In genomic region chr8:119269576-119269975, GRCm38 (mm10) we compare ENCODE assay signal across 28 mouse cellular contexts.
DNase-seq lines count a peak whose midpoint lies in the region; ATAC-seq and TF ChIP-seq lines count a peak whose summit lies in the region.
"Had no signal": no experiment of that assay in that cellular context is flagged by ENCODE, and none has a peak within 500 bp of the region (broad histone marks: within the 10 kb centered on the region; RNA-seq: fewer than 3 reads in every experiment).

No protein-coding gene starts in this region.

- TF ChIP-seq POLR2A in myocyte (IDR thresholded peaks at IDR 0.05; ENCODE audit: insufficient read length, low read depth), result no peak

- H3K27ac ChIP-seq in gastrocnemius, adult 2 months, result peak overlapping the region; percentile 84; the same call in 1 of the 2 replicates
- peak overlapping the region; percentile 52; the same call in 1 of the 2 replicates for H3K27ac ChIP-seq in neural tube, embryonic 13.5 days (replicated peaks)
- H3K27ac ChIP-seq in neural tube, embryonic 15.5 days (replicated peaks), result no peak overlapping the region
- H3K27ac ChIP-seq: embryonic facial prominence, embryonic 10.5 days; embryonic facial prominence, embryonic 13.5 days; forebrain, embryonic 12.5 days; heart, embryonic 15.5 days; hindbrain, embryonic 10.5 days; hindbrain, embryonic 13.5 days had no signal

- H3K36me3 ChIP-seq in neural tube, embryonic 13.5 days, result no peaks in the 10 kb centered on the region
- H3K36me3 ChIP-seq in neural tube, embryonic 15.5 days, result no peaks in the 10 kb centered on the region
- H3K36me3 ChIP-seq in myocyte (ENCODE audit: control insufficient read depth, insufficient read depth), result no peaks in the 10 kb centered on the region
- H3K36me3 ChIP-seq: embryonic facial prominence, embryonic 10.5 days; embryonic facial prominence, embryonic 13.5 days; forebrain, embryonic 12.5 days; heart, embryonic 12.5 days; heart, embryonic 15.5 days; hindbrain, embryonic 10.5 days; hindbrain, embryonic 13.5 days had no signal

- no peaks in the 10 kb centered on the region for H3K79me2 ChIP-seq in myocyte (ENCODE audit: control insufficient read depth, insufficient read depth)

- H3K27me3 ChIP-seq in neural tube, embryonic 13.5 days, result no peaks in the 10 kb centered on the region
- H3K27me3 ChIP-seq in neural tube, embryonic 15.5 days (replicated peaks), result no peaks in the 10 kb centered on the region
- H3K27me3 ChIP-seq in myocyte (ENCODE audit: control insufficient read depth, insufficient read depth, insufficient read length), result no peaks in the 10 kb centered on the region
- H3K27me3 ChIP-seq: embryonic facial prominence, embryonic 13.5 days; forebrain, embryonic 12.5 days; heart, embryonic 12.5 days; heart, embryonic 15.5 days; hindbrain, embryonic 13.5 days had no signal

- no peak for DNase-seq in gastrocnemius, adult 2 months
- DNase-seq in gastrocnemius, postnatal 10 days, result no peak
- DNase-seq in cerebellum, adult 11-12 months, result no peak
- DNase-seq: adrenal gland, adult 2 months; adrenal gland, postnatal 14 days; cerebellum, adult 11 months; cerebellum, adult 8-10 months; cerebellum, postnatal 10 days; cerebellum, postnatal 36 days; embryo, embryonic 11 days; gastrocnemius, postnatal 25 days; heart, adult 18-20 months; heart, postnatal 10 days; heart, postnatal 36 days had no signal

- no peak for ATAC-seq in neural tube, embryonic 13.5 days (ENCODE audit: low read depth)
- no peak for ATAC-seq in neural tube, embryonic 15.5 days (ENCODE audit: low FRiP score)
- ATAC-seq: CD4-positive, CD25-positive, alpha-beta regulatory T cell, adult 4 months; forebrain, embryonic 16.5 days; hindbrain, embryonic 16.5 days had no signal

- no peaks in the 10 kb centered on the region for H3K9me3 ChIP-seq in neural tube, embryonic 13.5 days
- no peaks in the 10 kb centered on the region for H3K9me3 ChIP-seq in neural tube, embryonic 15.5 days (replicated peaks)
- H3K9me3 ChIP-seq: embryonic facial prominence, embryonic 10.5 days; embryonic facial prominence, embryonic 13.5 days; forebrain, embryonic 12.5 days; heart, embryonic 12.5 days; heart, embryonic 15.5 days; hindbrain, embryonic 10.5 days; hindbrain, embryonic 13.5 days had no signal

- no peak overlapping the region for H3K4me3 ChIP-seq in gastrocnemius, adult 2 months
- no peak overlapping the region for H3K4me3 ChIP-seq in neural tube, embryonic 13.5 days
- H3K4me3 ChIP-seq in neural tube, embryonic 15.5 days (replicated peaks), result no peak overlapping the region
- H3K4me3 ChIP-seq in myocyte, result no peak overlapping the region
- H3K4me3 ChIP-seq: embryonic facial prominence, embryonic 10.5 days; embryonic facial prominence, embryonic 13.5 days; erythroblast, embryonic 14.5 days; forebrain, embryonic 12.5 days; heart, embryonic 12.5 days; heart, embryonic 15.5 days; hindbrain, embryonic 10.5 days; hindbrain, embryonic 13.5 days had no signal

- WGBS in neural tube, embryonic 13.5 days, result 85% methylated on average over 3 of the region's 3 CpGs
- 82% methylated on average over 3 of the region's 3 CpGs for WGBS in neural tube, embryonic 15.5 days

- TF ChIP-seq CTCF in gastrocnemius, adult 2 months (IDR thresholded peaks at IDR 0.05), result no peak

- H3K9ac ChIP-seq in neural tube, embryonic 13.5 days, result no peak overlapping the region
- H3K9ac ChIP-seq in neural tube, embryonic 15.5 days (replicated peaks), result no peak overlapping the region
- H3K9ac ChIP-seq: embryonic facial prominence, embryonic 13.5 days; forebrain, embryonic 12.5 days; heart, embryonic 12.5 days; heart, embryonic 15.5 days; hindbrain, embryonic 13.5 days had no signal

- peaks cover 17% of the 10 kb centered on the region for H3K4me1 ChIP-seq in neural tube, embryonic 13.5 days (replicated peaks)
- peaks cover 8% of the 10 kb centered on the region for H3K4me1 ChIP-seq in neural tube, embryonic 15.5 days
- H3K4me1 ChIP-seq: embryonic facial prominence, embryonic 10.5 days; embryonic facial prominence, embryonic 13.5 days; forebrain, embryonic 12.5 days; heart, embryonic 12.5 days; heart, embryonic 15.5 days had no signal

- H3ac ChIP-seq in myocyte (ENCODE audit: control insufficient read depth, insufficient read length), result no peak overlapping the region

- no peak overlapping the region for H3K4me2 ChIP-seq in neural tube, embryonic 13.5 days
- H3K4me2 ChIP-seq in neural tube, embryonic 15.5 days, result no peak overlapping the region
- H3K4me2 ChIP-seq in myocyte (ENCODE audit: low read depth), result no peak overlapping the region
- H3K4me2 ChIP-seq: embryonic facial prominence, embryonic 13.5 days; forebrain, embryonic 12.5 days; heart, embryonic 12.5 days; heart, embryonic 15.5 days; hindbrain, embryonic 13.5 days had no signal

- intact Hi-C loops in gastrocnemius, adult 2 months (cut with DNase I), result no loop called here

TF ChIP-seq in myocyte, 11 proteins besides CTCF, POLR2A, EP300 and RAD21:
- peak; percentile 77 for TF ChIP-seq CEBPB (IDR thresholded peaks at IDR 0.05; ENCODE audit: insufficient read depth, poor library complexity, severe bottlenecking)
- no peak for TF ChIP-seq REST (IDR thresholded peaks at IDR 0.05; ENCODE audit: insufficient read depth, insufficient read length)
